Mouse (Mus musculus): ENCODE results near the gene Glra4. TPM values are rescaled to one million over a fixed set of nuclear protein-coding genes. Genes with fewer than 3 reads are reported as not detected.

Glra4 gene
- polyA plus RNA-seq (2017; shearing (Covaris generic)), result not detected

GRCm38 (mm10) chrX:136780041-136780440 is at the start of gene Glra4:
Gene Glra4 (minus strand): TSS chrX:136780141.

GRCm38 (mm10) chrX:136822371-136822770 is 42.4 kb upstream of the Glra4 start, which contains the start of gene Plp1:
Gene Plp1 (plus strand): TSS chrX:136822671.

DNA sequence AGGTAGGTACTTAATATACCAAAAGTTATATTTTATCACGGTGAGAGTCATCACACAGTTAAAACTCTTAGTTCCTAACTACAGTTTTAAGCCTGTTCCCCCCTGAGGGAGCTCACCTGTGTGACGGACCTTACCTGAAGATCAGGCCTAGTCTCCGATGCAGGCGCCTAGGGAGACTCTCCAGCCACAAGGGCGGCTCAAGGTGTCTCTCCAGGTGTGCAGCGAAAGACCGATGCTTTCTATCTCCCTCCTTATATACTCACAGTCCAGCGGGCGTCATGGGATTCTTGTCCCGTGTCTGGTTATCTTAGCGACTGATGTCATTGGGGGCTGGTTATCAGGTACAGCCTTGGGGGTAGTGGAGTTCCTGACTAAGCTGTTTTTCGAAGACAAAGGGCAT is 36.5 kb downstream of the Glra4 start, which contains the start of gene Morf4l2:
Gene Morf4l2, minus strand, starts transcription at position 232 of the 400 bp plus-strand sequence.

Other genes starting within 250 kb of the Glra4 start
- gene Kir3dl2, start 236.1 kb downstream of the Glra4 start, polyA plus RNA-seq (2017; shearing (Covaris generic)), result not detected
- 2.4 TPM for gene Tceal3, start 189.3 kb downstream of the Glra4 start, polyA plus RNA-seq (2017; shearing (Covaris generic))
- gene Tceal1, start 72.2 kb downstream of the Glra4 start, polyA plus RNA-seq (2017; shearing (Covaris generic)), result 0.16 TPM
- 99.9 TPM for gene Morf4l2, start 36.5 kb downstream of the Glra4 start, polyA plus RNA-seq (2017; shearing (Covaris generic))
- gene Plp1, start 42.5 kb upstream of the Glra4 start, polyA plus RNA-seq (2017; shearing (Covaris generic)), result 3.1 TPM
- not detected for gene Rab9b, start 88.6 kb upstream of the Glra4 start, polyA plus RNA-seq (2017; shearing (Covaris generic))
- gene H2bfm, start 147.2 kb upstream of the Glra4 start, polyA plus RNA-seq (2017; shearing (Covaris generic)), result not detected
- gene Tmsb15b2, start 195.4 kb upstream of the Glra4 start, polyA plus RNA-seq (2017; shearing (Covaris generic)), result 58.8 TPM
- 2.9 TPM for gene Tmsb15l, start 196.7 kb upstream of the Glra4 start, polyA plus RNA-seq (2017; shearing (Covaris generic))
- 29.9 TPM for gene Tmsb15b1, start 196.7 kb upstream of the Glra4 start, polyA plus RNA-seq (2017; shearing (Covaris generic))
- gene Zcchc18, start 213.0 kb upstream of the Glra4 start, polyA plus RNA-seq (2017; shearing (Covaris generic)), result 46.4 TPM